Mouse (Mus musculus): Measurements from ENCODE around the gene Khdrbs2.
"Not testable (repeated sequence)": the region's sequence is repeated elsewhere in the genome, so short reads cannot be mapped to it uniquely, and the experiment has no call there.

The Khdrbs2 gene

GRCm38 (mm10) chr1:32471022-32471421 lies 298.5 kb downstream of the Khdrbs2 start:
- no peak for DNase-seq (ENCODE audit: low read depth)

GRCm38 (mm10) chr1:32471502-32472214 lies 299.1 kb downstream of the Khdrbs2 start:
- DNase-seq (ENCODE audit: low read depth) = no peak

- DNase-seq (ENCODE audit: low read depth) = no peak
These were observed 315.4 kb downstream of the Khdrbs2 start for GRCm38 (mm10) chr1:32487944-32488343.

GRCm38 (mm10) chr1:32503381-32503780 lies 330.9 kb downstream of the Khdrbs2 start:
- DNase-seq (ENCODE audit: low read depth) = no peak

GRCm38 (mm10) chr1:32547194-32547593 lies 374.7 kb downstream of the Khdrbs2 start, which contains the start of gene Gm5415:
Gene Gm5415 (minus strand): TSS chr1:32547294.
- not testable (repeated sequence) for DNase-seq (ENCODE audit: low read depth)

GRCm38 (mm10) chr1:32553459-32553858 lies 380.9 kb downstream of the Khdrbs2 start:
- DNase-seq (ENCODE audit: low read depth) = no peak

- DNase-seq (ENCODE audit: low read depth) = no peak
These were observed 381.4 kb downstream of the Khdrbs2 start for GRCm38 (mm10) chr1:32553925-32554324.

- no peak for DNase-seq (ENCODE audit: low read depth)
These were observed 396.4 kb downstream of the Khdrbs2 start for GRCm38 (mm10) chr1:32568901-32569300.

- no peak for DNase-seq (ENCODE audit: low read depth)
These were observed 453.5 kb downstream of the Khdrbs2 start for GRCm38 (mm10) chr1:32626060-32626459.

- no peak for DNase-seq (ENCODE audit: low read depth)
These were observed 460.2 kb downstream of the Khdrbs2 start for GRCm38 (mm10) chr1:32632415-32633354.

- DNase-seq (ENCODE audit: low read depth) = no peak
These were observed 460.9 kb downstream of the Khdrbs2 start for GRCm38 (mm10) chr1:32633404-32633803.

GRCm38 (mm10) chr1:32639118-32639517 lies 466.6 kb downstream of the Khdrbs2 start:
- no peak for DNase-seq (ENCODE audit: low read depth)

- DNase-seq (ENCODE audit: low read depth) = no peak
These were observed 477.2 kb downstream of the Khdrbs2 start for GRCm38 (mm10) chr1:32649647-32650209.

GRCm38 (mm10) chr1:32693806-32694205 lies 521.3 kb downstream of the Khdrbs2 start:
- DNase-seq (ENCODE audit: low read depth) = no peak

- DNase-seq (ENCODE audit: low read depth) = no peak
These were observed 527.6 kb downstream of the Khdrbs2 start for GRCm38 (mm10) chr1:32700132-32700531.

- no peak for DNase-seq (ENCODE audit: low read depth)
These were observed 528.8 kb downstream of the Khdrbs2 start for GRCm38 (mm10) chr1:32701267-32701666.

All from c-Kit-positive CD71-positive TER-119-negative erythroid progenitor cells, embryonic 14.5 days (primary cell).